22 mouse cellular contexts compared by ENCODE assay signal in the genomic region with DNA sequence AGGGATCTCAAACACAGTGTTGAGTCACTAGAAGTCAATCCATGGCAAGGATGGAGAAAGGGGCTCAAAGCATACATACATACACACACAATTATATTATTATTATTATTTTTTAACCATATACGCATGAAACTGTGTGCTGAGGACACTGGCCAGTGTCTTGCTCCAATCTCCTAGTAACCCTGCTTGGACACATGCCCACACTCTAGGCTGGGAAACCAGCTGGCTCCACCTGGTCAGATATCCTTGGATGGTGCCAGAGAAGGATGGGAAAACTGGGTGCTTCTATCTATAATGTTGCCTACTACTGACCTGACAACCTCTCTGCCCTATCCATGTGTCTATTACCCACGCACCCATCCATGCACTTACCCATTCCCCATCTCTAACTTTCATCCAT. TPM values are rescaled to one million over a fixed set of nuclear protein-coding genes. Genes with fewer than 3 reads are reported as not detected.
A peak's percentile ranks its signal among the peaks of the same experiment; 100 is the strongest.
DNase-seq lines count a peak whose midpoint lies in the region; TF ChIP-seq lines count a peak whose summit lies in the region.
"Had no signal": no experiment of that assay in that cellular context is flagged by ENCODE, and none has a peak within 500 bp of the region (broad histone marks: within the 10 kb centered on the region; RNA-seq: fewer than 3 reads in every experiment).

No protein-coding gene starts in this region.

- TF ChIP-seq POLR2A in lung, adult 2 months (IDR thresholded peaks at IDR 0.05; ENCODE audit: borderline replicate concordance, extremely low read depth, low read depth, low read length): no peak

- no peak overlapping the region for H3K4me3 ChIP-seq in lung, adult 2 months (replicated peaks; ENCODE audit: extremely low read depth, low read depth, low read length)
- H3K4me3 ChIP-seq: heart, embryonic 13.5 days; hindbrain, embryonic 13.5 days; limb, embryonic 10.5 days; limb, embryonic 15.5 days; liver, embryonic 13.5 days; midbrain, embryonic 13.5 days; neural tube, embryonic 13.5 days had no signal

- WGBS in lung, adult 2 months: 87% methylated on average over 2 of the region's 2 CpGs

- intact Hi-C loops in heart, postnatal 25 days (cut with DNase I): no loop called here

- DNase-seq in cerebellum, postnatal 10 days: peak; percentile 39 to 52
- DNase-seq in cerebellum, adult 11-12 months: no peak
- peak; percentile 23 to 36 for DNase-seq in heart, adult 18-20 months
- DNase-seq in heart, postnatal 25 days (ENCODE audit: low spot score): no peak
- DNase-seq in lung, postnatal 10 days: peak; percentile 38
- DNase-seq in lung, adult 2 months: no peak
- DNase-seq: adrenal gland, postnatal 14 days; forebrain, postnatal 0 days; heart, postnatal 36 days; kidney, adult 8-10 months; kidney, postnatal 14 days; layer of hippocampus, adult 9-11 months; liver, embryonic 13.5 days; lung, embryonic 14.5 days; right cerebral cortex, postnatal 4 days; thymus, postnatal 4 days had no signal

- no peaks in the 10 kb centered on the region for H3K4me1 ChIP-seq in lung, adult 2 months (ENCODE audit: control insufficient read depth, insufficient read depth, low read length)
- H3K4me1 ChIP-seq: limb, embryonic 10.5 days; limb, embryonic 15.5 days; liver, embryonic 13.5 days had no signal

- TF ChIP-seq CTCF in lung, adult 2 months (IDR thresholded peaks at IDR 0.05; ENCODE audit: insufficient read depth, low read length): no peak

RNA-seq across cellular contexts. Expression of a gene that starts 45.2 kb away (rescaled TPM):
- total RNA-seq in heart, adult 18-20 months (2021): 1 to 10 TPM; 1.0 to 2.0 TPM
- under 1 TPM; 0.62 to 0.75 TPM for total RNA-seq in heart, postnatal 25 days (2021)
- polyA plus RNA-seq in lung, adult 2 months (2012; rRNA removed): 11.5 and 12.6 TPM in 2 replicates

Comparison
In these comparisons a context has a peak if more than half of its experiments do, and no peak if none do; other contexts are left out.
1. DNase-seq: peak in cerebellum, postnatal 10 days (2 of 2), heart, adult 18-20 months (2 of 2) and lung, postnatal 10 days (single experiment); none in cerebellum, adult 11-12 months (single experiment), heart, postnatal 25 days (single experiment) and lung, adult 2 months (single experiment).